Mouse (Mus musculus) E14TG2a.4 (cell line): ENCODE measurements around the gene Stmn1.

Experiments used
- CTCF ChIP-seq: conservative IDR thresholded peaks from 2 replicates; pipeline ENCODE4 v1.5.1; 2014; ENCODE audit warnings: low read length
- NANOG ChIP-seq: IDR thresholded peaks from 2 replicates; pipeline ENCODE4 v1.6.1; 2014; ENCODE audit warnings: borderline replicate concordance, low read length, mixed read lengths
- POU5F1 ChIP-seq: IDR thresholded peaks from 2 replicates; pipeline ENCODE4 v1.6.1; 2014; ENCODE audit warnings: low read length, borderline replicate concordance

- TF ChIP-seq CTCF (no peak), NANOG (no peak), POU5F1 (no peak)
Measured at GRCm38 (mm10) chr4:134423949-134424348, 44.2 kb upstream of the Stmn1 start.
